Mouse (Mus musculus) left cerebral cortex, adult 18-20 months (tissue): ENCODE measurements around the gene Mslnl. TPM values are rescaled to one million over a fixed set of nuclear protein-coding genes. Genes with fewer than 3 reads are reported as not detected.

Experiments used
- DNase-seq, 2 experiments: peaks; one replicate each; pipeline ENCODE4 v3.0.0; 2021 to 2022; ENCODE audit warnings: low spot score in 2 of 2, mixed read lengths in 1 of 2
- microRNA-seq, 2 experiments: library from miRNA; unstranded; fragments of <30 nt; microRNA quantifications; one replicate each; pipeline ENCODE4 v1.2.0; 2021
- total RNA-seq, 2 experiments: library from RNA; stranded (reverse); gene quantifications; 2 replicates each; pipeline ENCODE4 v1.2.3; 2021

The Mslnl gene
- total RNA-seq, 2 experiments from 2014 or later, result 0.44 to 0.75 TPM

DNA sequence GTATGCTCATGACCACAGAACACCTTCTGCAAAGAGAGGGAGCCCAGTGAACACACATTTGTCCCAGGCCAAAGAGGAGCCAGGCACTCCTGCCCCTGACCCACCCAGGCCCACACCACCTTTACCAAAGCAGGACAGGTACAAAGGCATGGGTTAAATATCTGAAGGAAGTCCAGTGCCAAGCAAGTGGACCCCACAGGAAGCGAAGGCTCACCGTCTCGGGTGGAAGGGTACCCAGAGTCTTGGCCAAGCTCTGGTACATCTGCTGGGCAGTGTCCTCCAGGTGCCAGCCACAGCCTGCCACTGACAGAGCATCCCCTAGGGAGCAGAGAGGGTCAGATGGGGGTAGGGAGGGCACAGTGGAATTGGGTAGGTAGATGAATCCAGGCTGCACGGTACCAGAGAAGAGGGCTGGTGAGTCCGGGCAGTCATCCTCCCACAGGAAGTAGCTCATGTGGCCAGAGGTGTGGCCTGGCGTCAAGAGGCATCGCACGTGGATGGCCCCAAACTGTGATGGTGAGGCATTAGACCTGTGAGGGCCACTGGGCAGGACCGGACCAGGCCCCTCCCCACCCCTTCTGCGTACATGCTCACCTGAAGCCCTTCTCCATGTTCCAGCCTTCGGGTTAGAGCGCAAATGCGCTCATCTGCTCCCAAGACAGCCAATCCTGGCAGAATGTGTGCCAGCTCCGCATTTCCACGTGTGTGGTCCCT lies 48.2 kb downstream of the Mslnl start:
- no peak for DNase-seq

DNA sequence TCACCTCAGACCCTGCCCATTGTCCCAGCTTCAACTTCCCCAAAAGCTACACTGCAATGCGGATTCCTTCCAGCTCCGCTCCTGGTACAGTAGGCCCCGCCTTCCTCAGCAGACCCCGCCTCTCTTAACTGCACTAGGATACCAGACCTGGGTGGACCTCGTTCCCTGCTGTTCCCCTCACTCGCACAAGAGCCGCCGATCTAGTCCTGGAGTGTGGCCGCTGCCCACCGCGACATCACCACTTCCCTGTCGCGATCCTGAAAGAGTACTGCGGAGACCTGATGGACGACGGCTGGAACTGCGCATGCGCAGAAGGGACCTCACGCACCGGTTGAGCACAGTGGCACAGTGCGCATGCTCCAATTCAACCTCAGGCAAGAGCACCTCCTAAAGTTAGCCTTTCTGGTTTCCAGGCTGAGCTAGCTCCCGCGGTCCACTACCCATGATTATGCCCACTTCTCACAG lies 49.5 kb downstream of the Mslnl start, which contains the start of gene Haghl:
Gene Haghl (minus strand): TSS at position 393 of the 465 bp plus-strand sequence.
- DNase-seq, result peak; percentile 96 to 98

DNA sequence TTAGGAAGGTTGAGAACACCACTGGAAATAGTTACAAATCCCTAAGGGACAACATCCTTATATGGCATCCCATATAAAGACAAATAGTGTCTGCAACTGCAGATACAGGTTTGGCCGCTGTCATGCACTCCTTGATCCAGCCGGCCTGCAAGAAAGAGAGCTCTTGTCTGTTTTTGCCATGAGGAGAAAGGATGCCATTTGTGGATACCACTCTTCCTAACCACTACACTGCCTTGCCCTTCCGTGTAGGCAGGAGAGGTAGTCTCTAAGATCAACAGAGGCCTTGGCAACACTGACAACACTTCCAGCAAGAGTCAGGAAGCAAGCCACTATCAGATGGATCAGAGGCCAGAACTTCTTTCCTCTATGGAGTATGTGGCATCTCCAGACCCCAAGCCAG lies 50.4 kb downstream of the Mslnl start, which contains the start of gene Ccdc78:
Gene Ccdc78 (plus strand): TSS at position 301 of the 400 bp plus-strand sequence.
- DNase-seq, result no peak

DNA sequence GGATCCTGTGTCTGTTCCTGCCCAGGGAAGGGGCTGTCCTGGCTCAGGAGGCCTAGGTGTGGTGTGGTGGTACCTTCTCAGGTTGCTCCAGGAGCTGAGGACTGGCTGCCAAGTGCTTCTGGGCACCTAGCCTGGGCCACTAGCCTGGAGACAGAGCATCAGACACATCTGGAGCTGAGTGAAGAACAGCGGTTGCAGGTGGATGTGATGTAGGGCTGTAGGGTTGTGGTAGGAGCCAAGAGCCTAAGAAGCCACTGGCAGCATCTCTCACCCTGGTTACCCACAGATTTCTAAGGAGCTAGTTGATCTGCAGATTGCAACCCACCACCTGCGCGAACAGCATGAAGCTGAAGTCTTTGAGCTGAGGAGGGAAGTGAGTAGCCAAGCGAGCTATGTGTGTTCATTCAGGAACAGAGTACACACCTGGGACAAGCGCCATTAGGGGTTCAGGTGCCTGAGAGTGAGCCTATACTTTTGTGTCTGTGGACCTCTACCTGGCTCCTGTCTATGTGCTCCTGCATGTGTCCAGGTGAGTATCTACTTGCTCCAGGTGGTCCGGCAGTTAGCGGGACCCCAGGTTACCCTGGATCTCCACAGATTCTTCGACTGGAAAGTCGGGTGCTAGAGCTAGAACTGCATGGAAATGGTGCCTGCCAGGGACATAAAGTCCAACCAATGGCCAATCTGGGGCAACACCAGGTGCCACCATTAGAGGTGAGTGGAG lies 51.1 kb downstream of the Mslnl start:
- no peak for DNase-seq

DNA sequence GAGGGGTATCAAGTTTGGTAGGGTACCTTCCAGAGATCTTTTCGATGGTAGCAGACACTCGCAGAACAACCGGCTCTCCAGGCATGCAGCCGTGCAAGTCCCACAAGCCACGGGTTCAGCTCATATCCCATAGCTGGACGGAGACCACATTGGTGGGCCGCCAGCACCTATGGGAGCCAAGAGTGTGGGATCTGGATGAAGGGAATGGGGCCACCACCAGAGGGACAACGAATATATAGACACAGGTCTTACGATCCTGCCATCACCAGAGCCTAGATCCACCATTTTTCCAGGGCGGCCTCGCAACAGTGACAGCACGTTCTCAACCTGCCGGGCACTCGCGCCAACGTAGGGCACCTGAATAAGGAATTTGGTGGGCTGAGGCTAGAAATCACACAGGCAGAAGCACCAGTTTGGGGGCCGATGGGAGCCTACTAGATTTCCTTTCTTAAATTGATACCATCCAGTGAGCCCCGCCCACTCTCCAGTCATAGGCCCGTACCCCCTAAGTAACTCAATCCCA lies 55.5 kb downstream of the Mslnl start:
- DNase-seq, result no peak

DNA sequence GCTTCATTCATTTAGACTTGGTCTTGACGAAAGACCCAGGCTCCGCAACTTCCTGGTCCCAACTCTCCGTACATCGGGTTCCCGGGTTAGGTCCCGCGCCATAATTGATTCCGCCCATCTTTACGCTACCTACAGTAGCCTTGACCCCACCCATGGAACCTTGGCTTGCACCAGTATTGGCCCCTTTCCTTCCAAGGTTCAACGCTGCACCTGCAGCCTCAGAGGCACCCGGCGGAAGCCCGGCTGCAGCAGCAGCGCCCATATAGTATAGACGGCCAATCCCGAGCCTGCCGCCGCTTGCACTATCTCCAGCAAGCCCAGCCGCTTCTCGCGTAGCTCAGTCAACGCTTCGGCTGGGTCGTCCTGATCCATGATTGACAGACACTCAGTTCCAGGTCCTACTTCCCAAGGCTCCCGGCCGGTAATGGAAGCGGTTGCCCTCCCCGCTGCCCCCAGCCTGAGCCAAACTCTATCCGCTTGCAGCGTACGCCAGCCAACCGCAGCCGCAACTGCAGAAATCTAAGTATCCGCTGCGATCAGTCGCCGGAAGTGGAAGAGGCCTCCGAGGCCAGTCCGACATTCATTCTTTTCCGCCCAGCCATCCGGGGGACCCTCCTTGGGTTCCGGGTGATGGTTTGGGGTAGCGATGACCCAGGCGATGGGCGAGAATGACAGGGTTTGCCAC lies 56.1 kb downstream of the Mslnl start:
- peak; percentile 85 to 87 for DNase-seq

DNA sequence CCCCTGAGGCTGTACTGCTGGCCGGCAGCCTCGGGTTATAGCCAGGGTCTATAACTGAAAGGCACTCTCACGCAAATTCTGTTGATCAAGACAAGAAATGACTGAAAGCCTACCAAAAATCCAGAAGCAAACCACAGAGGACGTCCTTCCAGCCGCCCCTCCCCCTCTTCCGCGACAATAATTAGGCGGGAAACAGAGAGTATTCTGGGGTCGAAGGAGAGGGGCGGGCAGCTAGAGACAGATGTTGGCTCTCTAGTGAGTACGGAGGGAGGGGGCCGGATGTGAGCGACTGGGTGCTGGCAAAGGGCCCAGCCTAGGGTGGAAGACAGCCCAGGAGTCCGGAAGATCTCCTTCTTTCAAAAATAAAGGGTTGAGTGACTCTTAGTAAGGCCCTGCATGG lies 56.8 kb downstream of the Mslnl start, which contains the start of gene Fam173a:
Gene Fam173a (minus strand): TSS at position 287 of the 400 bp plus-strand sequence.
- peak in 1 of 2 experiments; percentile 55 for DNase-seq

DNA sequence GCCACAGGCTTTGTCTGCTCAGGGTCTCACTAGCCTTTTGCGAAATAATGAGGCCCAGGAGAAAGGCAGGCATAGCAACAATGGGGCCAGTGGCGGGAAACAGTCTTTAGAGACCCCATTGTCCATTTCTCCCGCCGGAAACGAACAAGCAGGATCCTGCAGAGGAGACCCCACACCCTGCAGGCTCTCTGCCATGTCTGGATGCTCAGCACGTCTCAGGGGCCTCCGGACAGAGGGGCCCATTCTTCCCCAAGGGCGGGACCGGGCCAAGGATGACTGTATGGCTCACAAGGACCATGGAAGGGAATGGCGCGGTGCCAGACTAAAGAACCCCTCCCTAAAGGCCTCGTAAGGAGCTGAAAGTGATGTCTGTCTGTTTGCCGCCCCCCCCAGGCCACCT lies 58.4 kb downstream of the Mslnl start:
- no peak for DNase-seq

DNA sequence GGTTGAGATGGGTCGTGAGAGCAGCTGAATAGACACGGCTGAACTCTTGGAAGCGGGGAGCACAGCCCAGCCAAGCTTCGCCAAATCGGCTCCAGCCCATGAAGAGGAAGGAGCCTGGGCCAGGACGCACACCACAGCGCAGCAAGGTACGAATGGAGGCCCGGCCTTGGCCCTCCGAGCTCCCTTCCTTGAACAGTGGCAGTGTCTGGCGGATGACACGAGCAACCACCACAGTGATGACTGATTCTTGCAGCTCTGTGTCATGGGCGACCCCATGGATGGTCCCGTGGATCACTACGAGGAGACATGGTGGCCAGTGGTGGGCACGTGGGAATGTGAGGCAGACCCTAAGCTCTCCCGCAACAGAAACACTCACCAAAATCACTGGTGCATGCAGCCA lies 59.2 kb downstream of the Mslnl start:
- no peak for DNase-seq

DNA sequence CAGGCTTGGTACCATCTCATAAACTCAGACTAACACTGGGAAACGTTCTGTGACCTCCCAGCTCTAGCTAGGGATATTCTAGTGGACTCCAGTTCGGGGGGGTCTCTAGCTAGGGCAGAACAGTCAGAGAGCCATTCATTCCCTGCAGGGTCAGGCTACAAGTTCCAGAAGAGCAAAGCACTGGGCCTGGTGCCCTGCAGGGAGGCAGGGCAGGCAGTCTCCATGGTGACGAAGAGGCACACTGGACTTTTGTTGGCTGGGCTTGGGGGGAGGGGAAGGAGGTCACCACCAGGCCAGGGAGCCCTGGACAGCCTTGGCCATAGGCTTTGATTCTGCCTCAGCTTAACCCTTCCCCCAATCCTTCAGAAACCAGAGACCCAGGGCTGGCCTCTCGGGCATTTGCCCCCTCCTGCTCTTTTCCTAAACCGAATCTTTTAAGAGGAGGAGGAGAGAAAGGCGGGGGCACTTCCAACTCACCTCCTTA lies 59.8 kb downstream of the Mslnl start, which contains the start of gene AC134908.4:
Gene AC134908.4 (minus strand): TSS at position 51 of the 484 bp plus-strand sequence.
- peak in 1 of 2 experiments; percentile 49 for DNase-seq

DNA sequence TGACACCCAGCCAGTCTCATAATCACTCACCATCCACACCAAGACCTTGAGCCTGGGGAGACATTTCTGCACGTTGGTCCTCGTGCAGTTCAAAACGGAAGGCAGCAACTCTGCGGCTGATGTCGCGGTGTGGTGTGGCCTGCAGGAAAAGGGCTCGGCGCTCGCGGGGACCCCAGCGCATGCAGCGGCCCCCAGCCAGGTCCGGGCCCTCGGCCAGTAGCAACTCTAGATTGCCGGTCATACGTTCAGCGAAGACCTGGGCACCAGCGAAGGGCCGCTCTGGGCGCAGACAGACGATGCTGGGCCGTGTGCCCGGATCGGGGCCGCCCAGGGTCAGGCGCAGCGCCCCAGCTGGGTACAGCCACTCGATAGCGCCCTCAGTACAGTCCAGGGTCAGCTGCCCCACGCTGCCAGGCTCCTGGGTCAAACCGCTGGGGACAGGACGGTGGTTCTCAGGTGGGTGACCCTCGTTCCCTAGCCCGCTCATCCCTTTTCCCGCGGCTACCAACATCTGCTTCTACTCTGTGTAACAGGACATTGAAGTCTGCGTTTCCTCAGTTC lies 60.4 kb downstream of the Mslnl start:
- DNase-seq, result no peak

DNA sequence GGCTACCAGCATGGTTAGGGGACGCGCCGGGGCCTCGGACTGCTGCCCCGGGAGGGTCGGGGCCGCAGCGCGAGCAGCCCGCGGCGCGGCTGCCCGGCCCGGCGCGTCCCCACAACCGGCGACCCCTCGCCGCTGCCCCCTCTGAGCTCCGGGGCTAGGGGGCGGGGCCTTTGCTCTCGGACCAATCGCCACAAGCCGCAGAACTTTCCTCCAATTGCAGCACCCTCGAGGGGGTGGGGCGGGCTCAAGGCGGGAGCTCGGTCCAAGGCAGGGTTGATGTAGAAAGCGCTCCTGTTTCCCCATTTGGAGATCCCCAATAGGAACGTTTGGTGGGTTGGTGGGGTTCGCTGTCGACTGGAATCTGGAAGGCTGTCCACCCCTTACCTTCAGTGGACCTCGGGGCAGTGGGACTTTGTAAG lies 61.1 kb downstream of the Mslnl start, which contains the start of gene Metrn:
Gene Metrn (minus strand): TSS at position 186 of the 419 bp plus-strand sequence.
- peak; percentile 69 to 75 for DNase-seq

Small RNA genes lying within 50 kb of the gene (microRNA-seq; reads per million reads assigned to microRNA genes)
- gene Gm25083, result 0 reads per million in 2 experiments
- 1.7 to 1.9 reads per million in 2 experiments for gene Mir6966

Other genes with a start within 250 kb of the Mslnl start
- gene Sstr5, start 238.8 kb upstream of the Mslnl start, total RNA-seq, result 1 to 10 TPM in 1 of 2 experiments, under 1 TPM in 1; 0.75 to 1.1 TPM
- 10 to 100 TPM; 52.1 to 55.2 TPM for gene Sox8, start 165.4 kb upstream of the Mslnl start, total RNA-seq
- gene Lmf1, start 157.0 kb upstream of the Mslnl start, total RNA-seq, result 10 to 100 TPM; 19.1 to 20.2 TPM
- gene Gng13, start 18.9 kb upstream of the Mslnl start, total RNA-seq, result 100 to 1,000 TPM; 151 to 157 TPM
- gene Chtf18, start 8.6 kb upstream of the Mslnl start, total RNA-seq, result 1 to 10 TPM; 1.2 to 1.5 TPM
- 10 to 100 TPM; 60.9 to 64.4 TPM for gene Rpusd1, start 8.4 kb upstream of the Mslnl start, total RNA-seq
- gene Msln, start 18.3 kb downstream of the Mslnl start, total RNA-seq, result 1 to 10 TPM; 2.3 to 2.5 TPM
- 10 to 100 TPM; 31.3 to 37.1 TPM for gene Narfl, start 37.7 kb downstream of the Mslnl start, total RNA-seq
- 100 to 1,000 TPM; 112 to 119 TPM for gene Haghl, start 49.6 kb downstream of the Mslnl start, total RNA-seq
- gene Ccdc78, start 50.5 kb downstream of the Mslnl start, total RNA-seq, result under 1 TPM in 1 of 2 experiments, not detected in 1; 0.19 TPM
- gene Fam173a, start 56.9 kb downstream of the Mslnl start, total RNA-seq, result 10 to 100 TPM; 92.7 to 99.1 TPM
- gene AC134908.4, start 59.6 kb downstream of the Mslnl start, total RNA-seq, result 1 to 10 TPM in 1 of 2 experiments, not detected in 1; 1.4 TPM
- gene Metrn, start 61.1 kb downstream of the Mslnl start, total RNA-seq, result 10 to 100 TPM; 70.9 to 78.2 TPM
- 100 to 1,000 TPM; 588 to 680 TPM for gene Fbxl16, start 73.0 kb downstream of the Mslnl start, total RNA-seq
- 10 to 100 TPM; 22.5 to 25.1 TPM for gene Wdr24, start 87.6 kb downstream of the Mslnl start, total RNA-seq
- 10 to 100 TPM; 43.5 to 52.3 TPM for gene Jmjd8, start 92.8 kb downstream of the Mslnl start, total RNA-seq
- gene Stub1, start 97.4 kb downstream of the Mslnl start, total RNA-seq, result 100 to 1,000 TPM; 178 to 180 TPM
- gene Rhbdl1, start 101.3 kb downstream of the Mslnl start, total RNA-seq, result 10 to 100 TPM; 40.6 to 42.4 TPM
- 10 to 100 TPM; 20.7 to 23.7 TPM for gene Gm20683, start 105.7 kb downstream of the Mslnl start, total RNA-seq
- gene Rhot2, start 108.8 kb downstream of the Mslnl start, total RNA-seq, result 10 to 100 TPM; 89.5 to 92.8 TPM
- 10 to 100 TPM; 26.0 to 31.5 TPM for gene Wdr90, start 125.5 kb downstream of the Mslnl start, total RNA-seq
- gene Mcrip2, start 132.7 kb downstream of the Mslnl start, total RNA-seq, result 10 to 100 TPM; 20.0 to 25.6 TPM
- gene Mettl26, start 139.0 kb downstream of the Mslnl start, total RNA-seq, result 10 to 100 TPM; 38.7 to 40.2 TPM
- gene Wfikkn1, start 144.8 kb downstream of the Mslnl start, total RNA-seq, result 1 to 10 TPM; 1.4 to 1.7 TPM
- gene Rab40c, start 183.7 kb downstream of the Mslnl start, total RNA-seq, result 10 to 100 TPM; 41.2 TPM
- 100 to 1,000 TPM; 103 to 113 TPM for gene Pigq, start 208.9 kb downstream of the Mslnl start, total RNA-seq
- under 1 TPM; 0.54 to 0.98 TPM for gene Nhlrc4, start 208.9 kb downstream of the Mslnl start, total RNA-seq
- gene A930017K11Rik, start 216.5 kb downstream of the Mslnl start, total RNA-seq, result under 1 TPM; 0.37 to 0.65 TPM
- 10 to 100 TPM; 50.6 to 51.4 TPM for gene Capn15, start 249.8 kb downstream of the Mslnl start, total RNA-seq